Mouse (Mus musculus) left cerebral cortex, adult 18-20 months (tissue): ENCODE data around the gene Astn2. TPM values are rescaled to one million over a fixed set of nuclear protein-coding genes. Genes with fewer than 3 reads are reported as not detected.

Experiments used
- DNase-seq, 2 experiments: peaks; one replicate each; pipeline ENCODE4 v3.0.0; 2021 to 2022; ENCODE audit warnings: low spot score in 2 of 2, mixed read lengths in 1 of 2
- total RNA-seq, 2 experiments: library from RNA; stranded (reverse); gene quantifications; 2 replicates each; pipeline ENCODE4 v1.2.3; 2021

The Astn2 gene
- total RNA-seq, 2 experiments from 2014 or later, result 33.9 to 36.5 TPM

DNA sequence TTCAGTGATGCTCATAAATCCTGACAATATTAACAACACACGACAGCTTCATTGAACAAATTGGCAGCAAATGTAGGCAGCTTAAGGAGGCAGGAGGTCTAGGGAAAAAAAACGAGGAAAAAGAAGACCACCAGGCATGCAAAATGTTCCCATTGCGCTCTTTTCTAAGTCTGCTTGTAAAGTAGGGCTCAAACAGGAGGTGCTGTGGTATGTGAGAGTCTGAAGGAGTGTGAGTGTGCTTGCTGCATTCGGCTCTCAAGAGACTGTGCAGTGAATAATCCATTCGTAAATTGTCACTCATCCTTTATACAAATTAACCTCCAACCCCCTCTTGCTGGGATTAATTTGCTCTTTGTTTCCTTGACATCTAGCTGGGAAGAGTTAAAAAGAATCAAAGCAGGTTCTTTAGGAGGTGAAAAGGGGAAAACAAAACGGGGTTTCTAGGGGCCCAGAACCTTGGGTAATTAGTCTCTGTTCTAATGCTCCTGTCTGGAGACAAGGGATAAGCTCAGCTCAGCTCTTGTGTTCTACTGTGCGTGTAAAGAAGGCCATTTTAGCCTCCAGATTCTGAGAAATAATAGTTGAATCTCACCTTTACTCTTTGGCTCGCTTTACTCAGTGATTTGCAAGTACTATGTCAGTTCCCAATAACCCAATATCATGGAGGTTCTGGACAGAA is 89.5 kb downstream of the Astn2 start:
- DNase-seq, result no peak

DNA sequence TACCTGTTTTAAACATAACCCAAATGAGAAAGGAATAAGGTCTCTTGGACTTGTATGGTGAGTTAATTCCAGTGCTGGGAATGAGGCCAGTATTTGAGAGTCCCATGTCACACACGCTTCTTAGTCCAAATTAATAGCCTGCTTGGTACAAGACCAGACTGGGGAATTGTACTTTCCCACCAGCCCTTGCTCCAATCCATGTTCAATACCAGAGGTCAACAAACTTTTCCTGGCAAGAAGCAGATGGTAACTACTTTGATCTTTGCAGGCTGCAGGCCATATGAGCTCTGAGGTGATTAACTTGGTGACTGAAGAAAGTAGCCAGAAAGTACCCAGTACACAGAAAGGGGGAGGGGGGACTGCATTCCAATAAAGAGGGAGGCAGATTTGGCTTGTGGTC is 91.7 kb downstream of the Astn2 start:
- no peak for DNase-seq

DNA sequence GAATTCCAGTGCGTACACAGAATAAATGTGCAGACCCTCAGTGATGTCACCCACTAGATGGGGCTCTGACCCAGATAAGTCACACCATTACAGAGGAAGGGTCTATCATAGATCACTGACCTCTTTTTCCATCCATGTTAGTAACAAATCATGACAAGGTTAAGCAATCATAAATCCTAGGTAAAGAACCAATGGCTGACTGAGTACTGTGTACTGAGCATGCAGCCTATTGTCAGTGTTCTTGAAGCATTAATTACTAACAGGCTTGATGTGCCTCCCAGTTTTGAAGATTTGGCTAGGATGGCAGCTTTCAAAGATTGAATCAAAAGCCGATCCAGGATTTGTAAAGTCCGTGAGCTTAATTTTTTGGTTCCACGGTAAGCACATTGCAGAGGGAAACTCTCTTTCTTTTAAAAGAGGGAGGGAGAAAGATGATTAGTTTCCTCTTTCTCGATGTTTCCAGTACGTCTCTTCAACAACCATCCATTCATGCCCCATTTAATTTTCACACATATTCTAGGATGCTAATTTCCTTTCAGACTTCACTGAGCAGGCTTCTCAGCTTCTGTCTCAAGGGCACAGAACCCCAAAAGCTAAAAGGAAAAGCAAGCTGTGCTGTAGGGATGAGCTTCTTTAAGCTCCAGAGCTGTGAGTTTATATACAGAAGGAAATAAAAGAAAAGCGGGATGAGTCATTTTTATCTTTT is 93.9 kb downstream of the Astn2 start:
- DNase-seq, result no peak

DNA sequence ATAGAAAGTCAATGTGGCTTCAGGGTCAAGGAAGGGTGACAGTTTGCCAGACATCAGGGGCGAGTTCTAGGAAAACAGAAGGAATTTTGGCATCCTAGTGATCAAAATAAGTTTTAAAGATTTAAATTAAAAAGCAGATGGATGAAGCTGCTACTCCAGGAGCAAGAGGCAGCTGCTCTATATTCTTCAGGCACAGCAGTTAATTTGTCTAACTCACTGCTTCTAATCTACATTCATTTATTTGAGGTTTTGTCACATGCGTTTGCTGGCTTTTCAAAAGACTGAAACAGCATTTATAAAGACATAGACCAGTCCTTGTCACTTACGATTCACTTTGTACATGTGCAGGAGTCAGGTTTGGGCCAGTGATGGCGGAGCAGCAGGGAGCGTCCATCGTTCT is 98.0 kb downstream of the Astn2 start:
- DNase-seq, result no peak

DNA sequence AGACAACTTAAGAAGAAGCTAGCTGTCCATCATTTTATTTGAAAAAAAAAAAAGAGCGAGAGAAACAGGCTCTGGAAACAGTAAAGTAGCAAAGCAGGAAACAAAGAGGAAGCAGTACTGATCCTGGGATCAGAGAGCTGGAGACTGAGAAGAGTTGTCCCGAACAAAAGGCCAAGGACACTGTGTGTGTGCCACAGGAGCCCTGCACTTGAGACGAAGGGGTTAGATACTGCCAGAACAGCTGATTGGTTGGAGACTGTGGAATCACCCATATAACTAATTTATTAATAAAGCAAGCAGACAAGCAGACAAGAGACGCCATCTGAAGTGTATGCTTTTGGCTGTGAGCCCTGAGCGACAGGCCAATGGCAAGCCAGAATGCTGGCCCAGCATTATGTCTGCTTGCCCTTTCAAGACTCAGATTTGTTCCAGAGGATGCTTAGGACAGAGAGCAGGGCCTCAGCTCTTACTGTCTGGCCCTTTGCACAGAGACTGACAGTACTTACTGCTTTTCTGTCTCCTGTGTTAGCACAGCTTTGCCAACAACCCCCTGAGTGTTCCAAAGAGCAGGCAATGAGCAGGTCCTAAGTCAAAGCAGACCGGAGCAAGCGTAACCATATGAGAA is 101.6 kb downstream of the Astn2 start:
- DNase-seq, result no peak

DNA sequence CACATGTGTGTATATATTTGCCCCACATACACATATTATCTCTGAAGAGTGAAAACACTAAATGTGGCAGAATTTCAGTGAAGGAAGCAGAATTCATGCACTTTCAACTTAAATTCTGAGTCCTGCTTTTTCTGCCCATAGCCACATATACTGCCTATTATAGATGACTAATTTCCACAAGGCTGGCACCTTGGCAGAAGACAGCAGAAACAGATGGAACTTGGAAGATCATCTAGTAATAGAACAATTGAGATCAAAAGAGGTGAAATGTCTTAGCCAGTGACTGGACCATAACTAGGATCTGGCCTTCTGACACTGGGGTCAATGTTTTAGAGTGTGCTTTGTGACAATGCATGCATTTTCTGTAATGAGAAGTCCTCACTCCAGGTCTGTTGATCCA is 119.4 kb downstream of the Astn2 start:
- no peak for DNase-seq

DNA sequence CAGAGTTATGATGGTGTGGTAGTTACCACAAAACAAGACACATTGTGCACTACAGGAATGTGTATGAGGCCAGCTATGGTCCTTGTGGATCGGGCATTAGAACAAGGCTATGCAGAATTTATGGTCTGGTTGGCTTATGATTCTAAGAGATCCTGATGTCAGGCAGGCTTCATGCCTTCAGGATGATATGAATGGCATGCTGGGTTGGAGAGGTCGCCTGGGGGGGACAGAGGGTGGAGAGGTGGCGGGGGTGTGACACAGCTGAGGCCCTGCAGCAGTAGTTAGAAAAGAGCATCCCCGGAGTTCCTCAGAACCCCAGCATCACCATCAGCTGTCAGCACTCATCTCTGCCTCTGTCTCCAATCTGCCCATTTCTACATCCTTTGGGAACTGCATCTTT is 128.3 kb downstream of the Astn2 start:
- no peak for DNase-seq

DNA sequence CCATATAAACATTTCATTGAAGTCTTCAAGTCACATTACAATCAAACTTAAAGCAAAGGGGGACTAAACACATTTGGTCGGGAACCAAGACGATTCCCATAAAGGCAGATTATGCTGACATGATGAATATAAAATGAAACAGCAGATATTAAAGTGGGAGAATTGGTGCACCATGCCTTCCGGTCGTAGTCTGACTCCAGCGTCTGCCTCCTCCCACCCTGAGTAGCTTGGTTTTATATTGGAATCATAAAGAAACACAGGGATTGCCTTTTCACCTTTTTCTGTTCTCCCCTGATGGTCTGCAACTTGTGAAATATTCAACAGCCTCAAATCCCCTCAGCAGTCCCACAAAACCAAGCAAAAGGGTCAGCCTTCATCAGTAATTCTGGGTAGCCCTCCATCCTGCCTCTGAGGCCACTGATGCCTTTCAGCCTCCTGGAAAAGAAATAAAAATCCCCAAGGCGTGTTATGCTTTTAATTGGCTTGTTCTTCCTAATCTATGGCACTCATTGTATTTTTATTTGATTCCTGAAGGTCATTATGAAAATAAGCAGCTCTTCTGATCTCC is 132.8 kb downstream of the Astn2 start:
- no peak for DNase-seq

DNA sequence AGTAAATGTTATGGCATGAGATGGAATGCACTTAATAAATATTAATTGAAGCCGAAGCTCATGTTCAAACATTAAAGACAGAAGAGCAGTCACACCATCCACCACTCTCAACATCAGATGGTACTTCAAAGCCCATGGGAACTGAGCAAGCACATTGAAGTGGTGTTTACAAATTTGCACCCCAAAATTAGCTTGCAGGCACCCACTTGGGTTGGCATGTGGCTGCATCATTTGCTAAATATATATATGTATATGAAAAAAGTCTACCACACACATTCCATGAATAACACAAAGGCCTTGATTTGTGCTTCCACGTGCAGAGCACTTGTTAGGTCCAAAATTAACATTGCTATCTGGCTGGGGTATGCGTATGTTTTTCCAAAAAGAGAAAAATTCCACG is 140.4 kb downstream of the Astn2 start:
- DNase-seq, result no peak

DNA sequence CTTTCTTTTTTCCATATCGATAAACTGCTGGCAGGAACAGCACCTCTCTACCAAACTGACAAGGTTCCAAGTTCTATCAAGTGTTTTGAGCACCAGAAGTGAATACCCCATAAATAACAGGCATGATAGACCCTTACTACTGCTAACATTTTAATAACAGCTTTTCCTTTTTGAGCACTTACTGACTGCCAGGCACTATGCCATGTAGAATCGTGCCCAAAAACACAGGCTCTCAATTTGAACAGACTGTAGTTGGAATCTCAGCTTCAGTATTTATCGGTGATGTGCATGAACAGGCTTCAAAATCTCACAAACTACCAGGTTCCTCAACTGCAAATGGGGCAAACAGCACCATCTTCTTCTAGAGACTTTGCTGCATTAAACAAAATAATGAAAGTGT is 143.1 kb downstream of the Astn2 start:
- no peak for DNase-seq

DNA sequence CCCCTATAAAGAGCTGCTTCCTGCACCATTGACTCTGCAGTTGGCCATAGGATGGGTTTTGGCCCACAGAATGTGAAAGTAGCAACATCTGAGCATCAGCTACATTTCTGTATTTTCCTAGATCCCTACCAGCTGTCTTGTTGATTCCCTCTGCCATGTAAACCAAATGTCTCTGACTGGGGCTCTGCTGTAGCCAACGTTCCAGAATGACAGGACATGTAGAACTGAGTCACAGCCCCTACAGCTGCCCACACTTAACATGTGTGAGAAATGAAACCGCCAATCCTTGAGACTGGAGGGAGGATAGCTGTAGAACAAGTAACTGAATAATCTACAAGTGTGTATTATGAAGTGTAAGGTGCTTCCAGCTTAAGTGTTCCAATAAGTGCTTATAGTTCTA is 145.5 kb downstream of the Astn2 start:
- no peak for DNase-seq

DNA sequence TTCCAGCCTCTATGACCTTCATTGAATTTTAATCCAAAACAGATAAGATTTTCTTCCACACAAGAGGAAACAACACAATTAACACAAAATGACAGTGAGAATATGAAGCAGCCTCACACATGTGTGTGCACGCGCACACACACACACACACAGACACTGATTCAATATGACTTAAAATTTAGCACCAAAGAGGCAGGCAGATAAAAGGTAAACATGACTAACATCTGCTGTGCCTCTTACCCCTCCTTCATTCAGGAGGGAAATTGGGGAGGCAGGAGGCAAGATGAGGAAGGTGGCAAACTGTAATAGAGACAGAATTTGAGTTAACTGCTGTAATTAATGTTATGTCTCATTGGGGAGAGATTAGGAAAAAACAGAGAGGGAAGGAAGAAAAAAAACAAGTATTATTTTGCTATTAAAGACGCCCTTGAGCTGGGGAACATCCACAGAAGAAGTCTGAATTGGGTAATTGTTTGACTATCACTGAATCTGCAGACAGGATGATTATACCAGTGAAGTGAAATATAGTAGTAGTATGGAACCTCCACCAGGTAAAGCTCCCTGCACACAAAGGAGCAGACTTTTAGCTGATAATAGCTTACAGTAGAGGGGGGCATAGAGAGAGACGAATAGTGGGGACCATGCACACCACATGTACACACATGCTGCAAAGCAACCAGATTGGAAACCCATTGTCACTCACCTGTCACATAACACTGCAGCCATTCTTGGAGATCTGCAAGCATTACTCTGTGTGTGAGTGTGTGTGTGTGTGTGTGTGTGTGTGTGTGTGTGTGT is 149.5 kb downstream of the Astn2 start:
- DNase-seq, result no peak

DNA sequence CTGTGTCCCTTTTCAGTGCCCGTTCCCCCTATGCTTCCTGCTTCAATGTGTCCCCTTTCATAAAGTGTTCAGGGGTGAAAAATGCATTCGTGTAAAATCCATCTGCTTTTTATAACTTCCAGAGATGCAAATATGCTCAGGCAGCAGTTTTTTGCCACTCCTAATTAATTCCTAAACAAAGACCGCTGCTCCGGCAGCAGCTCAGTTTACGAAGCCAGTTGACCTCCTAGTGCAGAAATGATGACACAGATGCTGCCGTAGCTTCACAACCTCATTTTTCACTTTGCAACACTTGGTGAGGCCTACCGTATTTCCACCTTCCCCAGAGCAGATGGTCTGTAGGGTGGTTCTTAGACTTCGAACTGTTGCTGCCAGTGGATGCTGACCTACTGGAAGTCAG is 155.9 kb downstream of the Astn2 start:
- DNase-seq, result no peak

DNA sequence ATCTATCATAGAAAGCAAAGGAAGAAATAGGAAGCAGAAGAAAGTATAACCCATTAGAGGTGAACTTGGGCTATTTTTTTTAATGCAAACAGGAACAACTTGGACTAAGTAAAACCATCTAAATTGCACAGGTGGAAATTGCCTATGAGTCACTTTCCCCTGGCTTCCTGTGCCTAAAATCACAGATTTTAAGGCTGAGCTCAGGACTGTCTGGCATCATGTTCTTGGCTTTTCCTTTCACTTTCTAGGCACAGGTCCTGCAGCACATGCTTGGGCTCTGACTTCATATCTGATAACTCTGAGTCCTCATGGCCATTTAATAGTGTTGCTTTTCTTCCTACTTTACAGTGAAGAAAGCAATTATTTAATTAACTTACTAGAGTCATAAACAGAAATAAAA is 161.7 kb downstream of the Astn2 start:
- DNase-seq, result no peak

DNA sequence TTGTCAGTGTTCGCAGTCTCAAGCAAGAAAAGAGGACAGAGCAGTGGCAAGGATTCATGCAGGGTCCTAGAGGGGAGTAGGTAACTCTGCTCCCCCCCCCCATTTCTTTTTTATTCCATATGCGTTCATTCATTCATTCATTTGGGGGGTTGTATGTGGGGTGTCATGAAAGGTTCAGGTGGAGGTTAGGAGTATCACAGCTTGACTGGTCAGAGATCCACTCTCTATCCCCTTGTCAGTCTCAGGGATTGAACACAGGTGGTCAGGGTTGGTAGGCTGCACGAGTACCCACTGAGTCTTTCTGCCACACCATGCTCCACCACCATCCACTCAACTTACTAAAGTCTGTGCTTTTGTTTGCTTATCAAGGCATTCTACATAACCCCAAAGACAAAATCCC is 171.6 kb downstream of the Astn2 start:
- no peak for DNase-seq

DNA sequence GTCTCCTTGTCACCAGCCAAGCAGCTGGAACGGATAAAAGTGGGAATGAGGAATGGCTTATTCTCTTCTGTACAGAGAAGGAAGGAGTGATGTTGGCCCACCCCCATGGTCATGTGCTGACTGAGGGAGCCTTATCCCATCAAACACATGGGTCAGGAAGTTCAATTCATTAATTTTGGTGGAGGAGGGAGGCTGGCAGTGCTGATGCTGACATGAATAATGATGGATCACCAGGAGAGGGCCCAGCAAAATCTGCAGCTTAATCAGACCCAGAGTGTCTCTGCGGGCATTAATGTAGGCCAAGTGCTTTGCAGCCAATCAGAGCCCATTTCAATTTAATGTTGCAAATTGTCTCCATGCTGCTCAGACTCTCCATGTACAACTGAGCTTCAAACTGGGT is 172.1 kb downstream of the Astn2 start:
- no peak for DNase-seq

DNA sequence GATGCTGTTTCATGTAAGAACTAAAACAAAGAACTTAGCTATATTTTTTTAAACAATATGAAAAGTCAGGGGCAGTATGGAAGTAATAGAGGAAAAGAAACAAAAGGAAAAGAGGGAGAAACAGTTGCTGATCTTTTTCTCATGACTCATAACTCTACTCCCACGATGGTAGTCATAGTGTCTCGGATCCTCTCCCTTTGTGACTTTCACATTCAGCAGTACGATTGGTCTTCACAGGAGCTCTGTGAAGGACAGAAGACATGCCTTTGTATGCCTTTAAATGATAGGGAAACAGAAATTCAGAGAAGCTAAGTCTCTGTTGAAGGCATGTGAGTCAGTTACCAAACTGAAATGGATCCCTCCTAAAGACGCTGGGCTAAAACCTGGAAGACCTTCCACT is 173.7 kb downstream of the Astn2 start:
- DNase-seq, result no peak

DNA sequence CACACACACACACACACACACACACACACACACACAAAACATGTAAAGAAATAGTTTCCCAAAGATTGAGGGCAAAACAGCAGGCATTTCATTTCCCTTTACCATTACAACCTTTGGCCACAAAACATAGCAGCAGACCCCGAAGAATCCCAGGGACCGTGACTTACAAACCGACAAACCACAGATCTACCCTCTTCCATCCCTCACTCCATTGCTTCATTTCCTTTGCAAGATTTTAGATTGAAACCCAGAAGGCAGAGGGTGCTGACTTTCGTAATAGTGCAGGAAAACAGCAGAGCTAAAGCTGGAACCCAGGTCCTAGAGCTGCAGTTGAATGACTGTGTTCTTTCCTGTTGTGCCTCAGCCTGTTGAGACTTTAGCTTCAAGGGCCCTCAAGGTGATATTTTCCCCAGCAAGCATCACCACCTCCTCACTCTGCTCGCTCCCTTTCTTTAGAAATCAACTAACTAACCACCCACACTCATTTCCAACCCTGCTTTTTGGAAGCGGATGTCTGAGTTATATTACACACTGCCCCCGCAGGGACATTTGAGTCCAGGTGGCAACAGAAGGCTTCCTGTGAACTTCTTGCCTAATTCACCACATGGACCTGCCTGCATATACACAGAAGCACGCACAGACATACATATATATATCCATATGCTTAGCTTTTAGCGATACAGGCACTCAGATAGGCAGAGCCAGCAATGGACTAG is 181.7 kb downstream of the Astn2 start:
- DNase-seq, result peak; percentile 65 to 79

DNA sequence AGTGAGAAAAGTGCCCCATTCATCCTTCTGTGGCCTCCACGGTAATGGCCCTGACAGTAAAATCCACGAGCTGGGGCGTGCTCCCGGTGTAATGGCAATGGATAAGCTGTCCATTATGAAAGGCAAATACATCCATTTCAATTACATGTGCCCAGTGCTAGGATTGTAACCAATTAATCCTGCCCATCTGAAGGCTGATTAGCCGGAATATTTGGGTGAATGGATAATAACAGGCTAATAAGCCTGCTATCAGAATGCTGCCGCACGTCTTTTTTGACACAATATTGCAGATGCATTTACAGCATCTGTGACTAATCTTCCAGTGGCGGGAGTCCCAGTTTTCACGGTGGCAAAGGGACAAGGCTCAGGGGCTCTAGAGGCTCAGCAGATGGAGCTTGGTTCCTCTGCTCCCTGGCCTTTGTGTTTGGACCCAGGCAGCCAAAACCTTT is 189.2 kb downstream of the Astn2 start:
- no peak for DNase-seq

DNA sequence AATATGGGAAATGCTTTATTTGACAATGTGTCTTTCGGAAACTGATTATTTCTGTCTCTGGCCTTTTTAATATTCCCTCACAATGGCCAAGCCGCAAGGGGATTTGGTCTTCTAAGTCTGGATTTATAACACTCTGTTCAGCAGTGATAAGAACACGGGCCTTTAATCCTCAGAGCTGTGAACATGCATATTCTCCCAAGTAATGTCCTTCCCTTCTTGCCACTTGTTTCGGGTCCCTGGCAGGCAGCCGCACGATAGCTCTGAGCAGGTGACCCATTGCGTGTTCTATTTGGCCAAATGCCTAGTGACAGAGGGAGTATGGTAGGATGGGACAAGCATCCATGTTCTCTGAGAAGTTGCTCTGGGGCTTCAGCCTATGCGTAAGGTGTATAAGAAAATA is 214.8 kb downstream of the Astn2 start:
- no peak for DNase-seq
